Mouse (Mus musculus): ENCODE measurements at regions not wholly inside any gene's neighbourhood (a gene's known extent, or its start where the extent isn't known, plus 50 kb on each side); places are given as distances from the start of the nearest gene placed in this dataset.

GRCm38 (mm10) chr15:56553851-56554250, 923.6 kb downstream of the Slc22a22 start:
- H3K9ac ChIP-seq (ENCODE audit: low read depth, low read length) = no peak overlapping the region

GRCm38 (mm10) chr15:56531529-56531928, 945.9 kb downstream of the Slc22a22 start:
- peak; percentile 54 for DNase-seq (ENCODE audit: low spot score)
- Histone ChIP-seq H3K36me3 (ENCODE audit: insufficient read depth, low read length) (no peaks in the 10 kb centered on the region), H3K4me2 (ENCODE audit: low read length) (no peak overlapping the region), H3K27ac (no peak overlapping the region), H3K4me3 (replicated peaks; ENCODE audit: low read depth, low read length) (no peak overlapping the region), H3K9ac (ENCODE audit: low read depth, low read length) (no peak overlapping the region), H3K4me1 (replicated peaks; ENCODE audit: insufficient read depth, low read length) (no peaks in the 10 kb centered on the region), H3K9me3 (replicated peaks; ENCODE audit: low read length) (no peaks in the 10 kb centered on the region), H3K27me3 (ENCODE audit: insufficient read depth, low read length) (no peaks in the 10 kb centered on the region)
- WGBS = 18% methylated on average over 2 of the region's 2 CpGs
- TF ChIP-seq CTCF (IDR thresholded peaks at IDR 0.05; ENCODE audit: low read depth) = no peak
- no peak for ATAC-seq (replicated peaks; ENCODE audit: low FRiP score, low read depth)

More at GRCm38 (mm10) chr15:56553851-56554250, 923.6 kb downstream of the Slc22a22 start:
- 77% methylated on average over 1 of the region's 1 CpGs for WGBS
- DNase-seq (ENCODE audit: low spot score) = no peak
- Histone ChIP-seq H3K27me3 (ENCODE audit: insufficient read depth, low read length) (no peaks in the 10 kb centered on the region), H3K27ac (no peak overlapping the region), H3K36me3 (ENCODE audit: insufficient read depth, low read length) (no peaks in the 10 kb centered on the region), H3K9me3 (replicated peaks; ENCODE audit: low read length) (no peaks in the 10 kb centered on the region), H3K4me2 (ENCODE audit: low read length) (no peak overlapping the region), H3K4me3 (replicated peaks; ENCODE audit: low read depth, low read length) (no peak overlapping the region), H3K4me1 (replicated peaks; ENCODE audit: insufficient read depth, low read length) (no peaks in the 10 kb centered on the region)
- no peak for ATAC-seq (replicated peaks; ENCODE audit: low FRiP score, low read depth)
- TF ChIP-seq CTCF (IDR thresholded peaks at IDR 0.05; ENCODE audit: low read depth) = no peak

GRCm38 (mm10) chr15:56518379-56518778, 959.0 kb downstream of the Slc22a22 start:
- Histone ChIP-seq H3K36me3 (ENCODE audit: insufficient read depth, low read length) (no peaks in the 10 kb centered on the region), H3K4me3 (replicated peaks; ENCODE audit: low read depth, low read length) (no peak overlapping the region), H3K27ac (0 out of 2 replicates have a peak overlapping the region, but pooled peaks have one; percentile 0), H3K27me3 (ENCODE audit: insufficient read depth, low read length) (no peaks in the 10 kb centered on the region), H3K4me2 (ENCODE audit: low read length) (no peak overlapping the region), H3K9ac (ENCODE audit: low read depth, low read length) (no peak overlapping the region), H3K9me3 (replicated peaks; ENCODE audit: low read length) (no peaks in the 10 kb centered on the region), H3K4me1 (replicated peaks; ENCODE audit: insufficient read depth, low read length) (no peaks in the 10 kb centered on the region)
- peak; percentile 82 for DNase-seq (ENCODE audit: low spot score)
- WGBS = 37% methylated on average over 1 of the region's 1 CpGs
- peak; percentile 85 for ATAC-seq (replicated peaks; ENCODE audit: low FRiP score, low read depth)
- no peak for TF ChIP-seq CTCF (IDR thresholded peaks at IDR 0.05; ENCODE audit: low read depth)

- DNase-seq (ENCODE audit: low spot score) (no peak), ATAC-seq (replicated peaks; ENCODE audit: low FRiP score, low read depth) (no peak)
- H3K4me3 ChIP-seq (replicated peaks; ENCODE audit: low read depth, low read length) = no peak overlapping the region
- 63% methylated on average over 2 of the region's 2 CpGs for WGBS
- H3K36me3 ChIP-seq (ENCODE audit: insufficient read depth, low read length) = no peaks in the 10 kb centered on the region
- H3K27ac ChIP-seq = no peak overlapping the region
- no peak overlapping the region for H3K9ac ChIP-seq (ENCODE audit: low read depth, low read length)
- TF ChIP-seq CTCF (IDR thresholded peaks at IDR 0.05; ENCODE audit: low read depth) = no peak
- H3K27me3 ChIP-seq (ENCODE audit: insufficient read depth, low read length) = no peaks in the 10 kb centered on the region
- H3K4me1 ChIP-seq (replicated peaks; ENCODE audit: insufficient read depth, low read length) = no peaks in the 10 kb centered on the region
- H3K4me2 ChIP-seq (ENCODE audit: low read length) = no peak overlapping the region
- H3K9me3 ChIP-seq (replicated peaks; ENCODE audit: low read length) = no peaks in the 10 kb centered on the region
Observed at GRCm38 (mm10) chr15:56516095-56516494, 961.3 kb downstream of the Slc22a22 start.

- H3K4me1 ChIP-seq (replicated peaks; ENCODE audit: insufficient read depth, low read length) = no peaks in the 10 kb centered on the region
- no peak overlapping the region for H3K27ac ChIP-seq
- no peaks in the 10 kb centered on the region for H3K27me3 ChIP-seq (ENCODE audit: insufficient read depth, low read length)
- 77% methylated on average over 3 of the region's 3 CpGs for WGBS
- H3K9me3 ChIP-seq (replicated peaks; ENCODE audit: low read length) = no peaks in the 10 kb centered on the region
- H3K4me3 ChIP-seq (replicated peaks; ENCODE audit: low read depth, low read length) = no peak overlapping the region
- H3K9ac ChIP-seq (ENCODE audit: low read depth, low read length) = no peak overlapping the region
- ATAC-seq (replicated peaks; ENCODE audit: low FRiP score, low read depth) = no peak
- no peak for DNase-seq (ENCODE audit: low spot score)
- no peaks in the 10 kb centered on the region for H3K36me3 ChIP-seq (ENCODE audit: insufficient read depth, low read length)
- TF ChIP-seq CTCF (IDR thresholded peaks at IDR 0.05; ENCODE audit: low read depth) = no peak
- no peak overlapping the region for H3K4me2 ChIP-seq (ENCODE audit: low read length)
Observed at GRCm38 (mm10) chr15:56498774-56499173, 978.7 kb downstream of the Slc22a22 start.

- no peaks in the 10 kb centered on the region for H3K9me3 ChIP-seq (replicated peaks; ENCODE audit: low read length)
Observed at GRCm38 (mm10) chr15:56497757-56498156, 979.7 kb downstream of the Slc22a22 start.

GRCm38 (mm10) chr15:56496355-56496754, 981.1 kb downstream of the Slc22a22 start:
- ATAC-seq (replicated peaks; ENCODE audit: low FRiP score, low read depth) = no peak
- Histone ChIP-seq H3K36me3 (ENCODE audit: insufficient read depth, low read length) (no peaks in the 10 kb centered on the region), H3K9ac (ENCODE audit: low read depth, low read length) (no peak overlapping the region), H3K4me2 (ENCODE audit: low read length) (no peak overlapping the region), H3K27me3 (ENCODE audit: insufficient read depth, low read length) (no peaks in the 10 kb centered on the region), H3K4me3 (replicated peaks; ENCODE audit: low read depth, low read length) (no peak overlapping the region), H3K27ac (no peak overlapping the region), H3K4me1 (replicated peaks; ENCODE audit: insufficient read depth, low read length) (no peaks in the 10 kb centered on the region), H3K9me3 (replicated peaks; ENCODE audit: low read length) (no peaks in the 10 kb centered on the region)
- TF ChIP-seq CTCF (IDR thresholded peaks at IDR 0.05; ENCODE audit: low read depth) = no peak
- 74% methylated on average over 2 of the region's 2 CpGs for WGBS
- DNase-seq (ENCODE audit: low spot score) = no peak

More at GRCm38 (mm10) chr15:56497757-56498156, 979.7 kb downstream of the Slc22a22 start:
- H3K27me3 ChIP-seq (ENCODE audit: insufficient read depth, low read length) = no peaks in the 10 kb centered on the region
- no peaks in the 10 kb centered on the region for H3K36me3 ChIP-seq (ENCODE audit: insufficient read depth, low read length)
- no peak overlapping the region for H3K4me2 ChIP-seq (ENCODE audit: low read length)
- H3K27ac ChIP-seq = no peak overlapping the region
- no peak for ATAC-seq (replicated peaks; ENCODE audit: low FRiP score, low read depth)
- H3K4me1 ChIP-seq (replicated peaks; ENCODE audit: insufficient read depth, low read length) = no peaks in the 10 kb centered on the region
- TF ChIP-seq CTCF (IDR thresholded peaks at IDR 0.05; ENCODE audit: low read depth) = no peak
- 76% methylated on average over 4 of the region's 4 CpGs for WGBS
- no peak overlapping the region for H3K9ac ChIP-seq (ENCODE audit: low read depth, low read length)
- no peak for DNase-seq (ENCODE audit: low spot score)
- no peak overlapping the region for H3K4me3 ChIP-seq (replicated peaks; ENCODE audit: low read depth, low read length)
